Mouse (Mus musculus): ENCODE results near the gene Tmem174.

The Tmem174 gene

DNA sequence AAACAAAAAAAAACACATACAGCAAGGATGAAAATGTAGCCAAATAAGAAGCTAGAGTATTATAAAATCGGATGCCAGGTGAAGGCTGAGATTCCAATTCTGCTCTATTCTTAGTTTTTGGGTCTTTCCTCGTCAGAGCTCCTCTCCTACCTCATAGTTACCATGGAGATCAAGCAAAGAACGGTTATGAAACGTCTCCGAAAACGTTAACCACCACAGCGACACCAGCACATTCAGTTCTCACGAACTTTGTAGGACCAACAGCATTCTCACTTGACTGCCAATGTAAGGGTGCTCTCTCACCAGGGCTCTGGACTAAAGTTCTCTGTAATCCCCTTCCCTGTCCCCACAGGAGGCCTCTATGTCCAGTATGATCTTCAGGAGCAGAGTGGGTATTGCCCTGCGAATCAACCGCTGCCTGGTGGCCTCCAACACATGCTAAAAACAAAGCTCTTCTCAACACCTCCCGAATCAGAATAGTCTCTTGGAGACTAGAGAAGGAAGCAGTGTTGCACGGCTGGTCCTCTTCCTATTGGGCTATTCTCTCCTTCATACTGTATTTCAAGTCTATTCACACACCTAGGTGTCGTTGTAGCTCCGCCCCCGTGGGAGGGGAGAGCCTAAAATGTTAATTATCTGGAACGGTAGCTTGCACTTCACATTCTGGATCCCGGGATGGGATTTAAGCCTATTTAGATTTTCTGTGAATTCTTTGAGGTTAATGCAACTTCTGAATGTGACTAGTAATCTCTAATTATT lies 50.2 kb downstream of the Tmem174 start:
- no peak for DNase-seq (ENCODE audit: extremely low read depth, low read depth, low spot score)

All from fat pad, adult 2 months (tissue).